Mouse (Mus musculus) CD4-positive, CD25-positive, alpha-beta regulatory T cell, adult 9 weeks (primary cell): ENCODE measurements around the gene Rbm10. TPM values are rescaled to one million over a fixed set of nuclear protein-coding genes. Genes with fewer than 3 reads are reported as not detected.

Source experiments
- polyA plus RNA-seq: library from polyadenylated mRNA; unstranded; fragments of 100-300 nt; shearing (Covaris generic); gene quantifications from one replicate; pipeline ENCODE4 v1.2.1, GENCODE M21; 2017

Rbm10 gene
- polyA plus RNA-seq = 69.8 TPM

GRCm38 (mm10) chrX:20617176-20617902, at the start of gene Rbm10, which contains the start of gene Ndufb11:
Gene Rbm10, plus strand, starts transcription at chrX:20617503.
Gene Ndufb11, minus strand, starts transcription at chrX:20617619.

GRCm38 (mm10) chrX:20658026-20658652, 40.8 kb downstream of the Rbm10 start, which contains the start of gene Uba1:
Gene Uba1, plus strand, starts transcription at chrX:20658326.

GRCm38 (mm10) chrX:20687519-20688067, 70.3 kb downstream of the Rbm10 start, which contains the start of gene Cdk16:
Gene Cdk16, plus strand, starts transcription at chrX:20687954.

Other genes with a start within 250 kb of the Rbm10 start
- gene Jade3, start 191.8 kb upstream of the Rbm10 start, polyA plus RNA-seq = 2.5 TPM
- not detected for gene Rgn, start 67.7 kb upstream of the Rbm10 start, polyA plus RNA-seq
- 220 TPM for gene Ndufb11, start 116 bp downstream of the Rbm10 start, polyA plus RNA-seq
- 274 TPM for gene Uba1, start 40.8 kb downstream of the Rbm10 start, polyA plus RNA-seq
- 9.9 TPM for gene Cdk16, start 70.5 kb downstream of the Rbm10 start, polyA plus RNA-seq
- gene Usp11, start 86.4 kb downstream of the Rbm10 start, polyA plus RNA-seq = 24.0 TPM
- 202 TPM for gene Araf, start 180.3 kb downstream of the Rbm10 start, polyA plus RNA-seq